Mouse (Mus musculus) megakaryocyte-erythroid progenitor cell, adult 5-6 weeks (primary cell): ENCODE measurements around the gene Tst. TPM values are rescaled to one million over a fixed set of nuclear protein-coding genes. Genes with fewer than 3 reads are reported as not detected.
A peak's percentile ranks its signal among the peaks of the same experiment; 100 is the strongest.

ENCODE experiments used
- ATAC-seq: replicated peaks from 2 replicates; pipeline ENCODE4 v1.8.0; 2016; ENCODE audit warnings: mild to moderate bottlenecking, inconsistent platforms; ENCODE audit not compliant: severe bottlenecking, poor library complexity, low FRiP score, low TSS enrichment
- total RNA-seq, 2 experiments: library from RNA; stranded (forward) in 1 of 2; stranded (reverse) in 1 of 2; fragments of 200-1000, 215-1000 nt in 1 of 2; fragments of >200 nt in 1 of 2; fragmentation: Nextera tagmentation in 1 of 2; gene quantifications; 2 replicates each; pipeline ENCODE4 v1.2.3; 2014 to 2017

Gene Tst
- total RNA-seq (2014; fragmentation: Nextera tagmentation) = 6.4 and 10.2 TPM in 2 replicates
- total RNA-seq (2017) = 0.80 and 2.1 TPM in 2 replicates

DNA sequence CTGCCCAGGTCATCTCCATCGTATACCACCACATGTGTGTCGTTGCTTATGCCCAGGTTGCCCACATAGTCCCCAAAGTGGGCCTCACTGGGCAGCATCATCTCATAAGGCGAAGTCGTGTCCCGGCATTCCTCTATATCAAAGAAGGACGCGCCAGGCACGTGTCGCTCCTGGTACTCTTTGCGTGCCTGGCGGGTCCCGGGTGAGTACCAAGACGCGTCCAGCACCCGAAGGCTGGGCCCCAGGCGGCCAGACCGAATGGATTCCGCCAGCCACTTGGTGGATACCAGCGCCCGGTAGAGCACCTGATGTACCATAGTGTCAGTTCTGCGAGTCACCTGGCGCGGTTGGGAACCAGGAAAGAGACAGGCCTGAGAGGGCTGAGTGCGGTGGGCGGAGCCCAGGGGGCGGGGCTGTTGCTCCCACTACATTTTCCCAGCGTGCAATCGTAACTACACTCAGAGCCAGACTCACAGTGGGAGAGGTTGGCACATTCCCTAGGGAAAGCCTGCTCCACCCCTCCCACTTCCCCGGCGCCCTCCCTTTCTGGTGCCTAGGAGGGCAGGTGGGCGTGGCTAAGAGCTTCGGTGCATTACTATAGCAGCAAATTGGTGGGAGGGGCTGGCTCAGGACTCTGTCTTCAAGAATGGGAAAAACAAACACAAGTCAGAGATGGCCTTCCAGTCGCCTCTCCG, at the start of gene Tst:
Gene Tst, minus strand, starts transcription at position 391 of the 695 bp plus-strand sequence.
- ATAC-seq = peak; percentile 58

DNA sequence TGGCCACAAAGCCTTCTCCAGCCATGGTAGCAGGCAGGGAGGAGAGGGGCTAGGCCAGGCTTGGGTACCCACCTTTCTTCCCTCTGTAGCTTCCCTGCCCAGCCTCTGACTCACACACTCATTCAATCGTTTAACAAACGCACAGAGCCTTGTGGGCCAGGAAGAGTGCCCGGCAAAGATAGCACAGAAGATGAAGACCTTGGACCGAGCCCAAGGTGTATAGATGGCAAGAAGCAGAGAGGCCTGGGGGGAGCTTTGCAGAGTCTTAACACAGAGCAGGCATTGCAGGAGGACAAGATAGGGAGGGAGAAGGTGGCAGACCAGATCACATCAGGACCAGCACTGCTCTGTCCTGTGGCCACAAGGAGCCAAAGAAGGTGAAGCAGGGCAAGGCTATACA, 49.5 kb upstream of the Tst start:
- peak; percentile 80 for ATAC-seq

DNA sequence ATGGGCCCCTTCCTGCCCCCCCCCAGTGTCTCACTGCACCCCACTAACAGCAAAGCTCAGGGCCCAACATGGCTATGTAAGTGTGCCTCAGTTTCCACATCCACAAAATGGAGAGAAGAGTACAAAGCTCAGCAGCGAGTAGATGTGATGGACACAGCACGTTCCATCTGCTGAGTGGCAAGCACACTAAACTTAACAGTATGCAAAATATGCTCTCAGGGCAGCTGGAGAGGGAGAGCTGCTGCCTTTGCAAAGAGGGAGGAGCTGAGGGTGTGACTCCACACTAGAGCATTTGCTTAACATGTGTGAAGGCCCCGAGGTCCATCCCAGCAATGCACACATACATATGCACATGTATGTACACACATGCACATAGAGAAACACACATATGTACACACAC, 47.2 kb upstream of the Tst start:
- no peak for ATAC-seq

DNA sequence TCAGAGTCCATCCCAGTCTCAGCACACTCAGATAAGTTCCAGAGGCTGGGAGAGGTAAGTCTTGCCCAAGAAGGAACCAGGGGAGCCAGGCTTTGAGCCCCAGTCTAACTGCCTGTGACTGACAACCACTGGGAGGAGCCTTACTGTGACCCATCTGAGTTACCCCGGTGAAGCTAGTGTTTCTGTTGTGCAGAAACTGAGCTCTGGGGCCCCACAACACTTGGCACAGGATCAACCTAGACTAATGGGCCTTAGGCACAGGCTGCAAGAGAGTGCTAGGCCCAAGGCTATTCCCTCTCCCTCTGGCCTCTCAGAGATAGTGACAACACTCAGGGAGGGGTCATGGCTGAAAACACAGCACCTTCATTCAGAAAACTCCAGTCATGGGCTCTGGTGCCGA, 45.5 kb upstream of the Tst start:
- ATAC-seq = no peak

DNA sequence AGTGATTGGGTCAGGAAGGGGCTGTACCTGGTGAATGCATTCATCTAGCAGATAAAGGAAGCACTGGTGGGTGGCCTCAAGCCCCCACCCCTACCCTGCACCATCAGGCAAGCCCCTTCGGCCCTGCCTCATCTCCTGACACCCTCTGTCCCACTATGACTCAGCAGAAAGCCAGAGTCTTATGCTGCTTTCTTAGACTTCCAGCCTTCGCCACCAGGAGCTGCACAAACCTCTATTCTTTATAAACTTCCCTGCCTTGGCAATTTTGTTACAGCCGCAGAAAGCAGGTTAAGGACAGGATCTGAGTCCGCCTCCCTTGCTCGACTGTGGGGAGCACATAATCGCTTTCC, 44.7 kb upstream of the Tst start:
- no peak for ATAC-seq

DNA sequence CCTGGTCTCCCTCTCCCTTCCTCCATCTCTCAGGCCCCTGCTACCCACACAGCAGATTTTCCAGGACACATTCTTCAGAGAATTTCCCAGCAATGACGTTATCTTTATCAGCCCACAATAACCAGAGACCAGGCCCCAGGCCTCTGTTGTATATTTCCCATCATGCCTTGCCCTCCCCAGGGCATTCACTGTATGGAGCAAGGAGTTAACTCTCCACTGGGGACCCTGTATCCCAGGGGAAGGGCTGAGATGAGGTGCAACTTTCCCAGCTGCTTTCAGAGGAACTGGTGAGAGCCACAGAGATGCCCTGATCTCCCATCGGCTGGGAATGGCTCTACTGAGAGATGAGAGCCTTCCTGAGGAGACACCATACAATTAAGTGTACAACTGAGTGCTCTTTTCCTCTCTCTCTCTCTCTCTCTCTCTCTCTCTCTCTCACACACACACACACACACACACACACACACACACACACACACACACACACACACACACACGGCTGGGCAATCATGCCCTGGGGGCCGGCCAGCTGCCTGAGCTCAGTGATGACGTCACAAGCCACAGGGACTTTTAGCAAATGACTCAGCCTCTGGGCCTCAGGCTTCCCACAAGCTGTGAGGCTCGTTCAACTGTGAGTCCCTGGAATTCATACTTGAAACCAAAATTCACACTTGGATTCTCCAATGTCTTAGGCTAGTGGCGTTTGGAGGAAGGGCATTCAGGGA, 44.1 kb upstream of the Tst start:
- no peak for ATAC-seq

DNA sequence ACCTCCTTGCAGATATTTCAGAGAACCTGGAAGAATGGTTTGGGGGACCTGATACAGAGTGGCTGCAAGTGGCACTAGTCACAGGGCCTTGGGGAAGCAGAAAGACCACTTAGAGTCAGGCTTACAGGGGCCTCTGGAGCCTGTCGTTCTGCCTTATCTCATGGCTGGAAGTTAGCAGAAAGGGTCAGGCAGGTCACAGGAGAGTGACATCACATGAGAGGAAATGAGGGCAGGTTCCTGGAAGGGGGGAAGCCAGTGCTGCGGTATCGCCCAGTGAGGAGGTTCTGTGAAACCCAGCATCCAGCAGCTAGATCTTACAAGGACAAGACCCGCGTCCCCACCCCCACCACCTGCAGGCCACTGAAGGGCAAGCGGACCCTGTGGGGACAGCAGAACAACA, 43.4 kb upstream of the Tst start:
- ATAC-seq = no peak

DNA sequence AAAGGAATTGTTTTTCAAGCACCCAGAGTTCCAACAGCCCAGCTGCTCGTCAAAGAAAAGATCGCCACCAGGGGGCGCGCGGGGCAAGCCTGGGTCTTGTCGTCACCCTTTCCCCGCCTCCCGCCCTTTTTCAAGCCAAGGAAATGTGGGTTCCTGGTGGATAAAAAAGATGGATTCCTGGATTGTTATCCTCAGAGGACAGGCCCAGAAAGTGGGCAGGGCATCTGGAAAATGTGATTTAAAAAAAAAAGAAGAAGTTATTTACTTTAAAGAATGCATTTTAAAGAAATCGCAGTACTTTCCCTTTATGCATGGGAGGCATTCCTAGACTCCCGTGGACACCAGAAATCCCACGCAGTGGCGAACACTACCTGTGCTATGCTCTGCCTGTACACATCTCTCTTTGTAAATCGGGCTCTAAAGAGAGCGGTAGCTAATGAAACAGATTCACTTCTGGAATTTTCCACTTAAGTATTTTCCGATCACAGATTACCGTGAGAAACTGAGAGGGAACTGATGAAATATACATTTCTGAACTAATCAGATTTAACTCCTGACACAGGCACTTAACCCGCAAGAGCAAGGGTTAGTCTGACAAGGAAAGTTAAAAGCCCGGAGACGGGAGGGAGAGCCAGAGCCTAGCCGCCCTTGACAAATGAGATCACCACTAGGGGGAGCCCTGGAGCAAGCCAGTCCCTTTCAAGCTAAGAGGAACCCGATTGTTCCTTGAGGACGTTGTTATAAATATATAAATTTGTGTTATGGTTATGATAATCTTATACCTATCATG, 42.2 kb upstream of the Tst start:
- peak; percentile 64 for ATAC-seq

DNA sequence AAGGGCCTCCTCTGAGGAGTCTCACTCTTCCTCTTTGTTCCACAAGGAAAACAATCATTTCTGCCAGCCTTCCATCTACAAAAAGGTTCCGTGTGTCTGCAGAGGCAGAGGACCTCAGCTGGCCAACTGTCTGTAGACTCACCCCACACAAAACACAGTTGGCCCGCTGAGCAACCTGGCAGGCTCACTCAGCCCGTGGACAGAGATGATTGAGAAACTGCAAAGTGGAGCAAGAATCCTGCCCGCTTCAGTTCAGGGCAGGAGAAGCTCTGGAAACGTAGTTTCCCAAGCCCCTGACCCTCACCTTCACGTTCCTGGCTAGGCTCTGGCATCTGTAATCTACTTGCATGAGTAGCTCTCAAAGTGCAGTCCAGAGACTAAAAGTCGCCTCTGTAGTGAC, 41.4 kb upstream of the Tst start:
- ATAC-seq = no peak

DNA sequence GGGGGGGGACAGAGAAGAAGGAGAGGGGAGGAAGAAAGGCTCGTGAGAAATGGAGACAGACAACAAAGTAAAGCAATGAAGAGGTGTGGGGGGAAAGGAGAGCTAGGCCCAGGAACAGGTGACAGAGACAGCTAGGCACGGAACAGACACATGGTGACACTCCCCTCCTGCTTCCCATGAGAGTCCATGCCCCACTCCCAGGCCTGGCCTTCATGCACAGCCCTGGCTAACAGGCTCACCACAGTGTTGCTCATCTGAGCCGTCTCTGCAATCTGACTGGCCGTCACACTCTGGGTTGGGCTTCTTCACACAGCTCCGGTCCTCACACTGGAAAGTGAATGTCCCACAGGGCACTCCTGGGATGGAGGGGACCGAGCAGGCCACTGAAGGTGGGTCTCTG, 38.1 kb upstream of the Tst start:
- ATAC-seq = no peak

DNA sequence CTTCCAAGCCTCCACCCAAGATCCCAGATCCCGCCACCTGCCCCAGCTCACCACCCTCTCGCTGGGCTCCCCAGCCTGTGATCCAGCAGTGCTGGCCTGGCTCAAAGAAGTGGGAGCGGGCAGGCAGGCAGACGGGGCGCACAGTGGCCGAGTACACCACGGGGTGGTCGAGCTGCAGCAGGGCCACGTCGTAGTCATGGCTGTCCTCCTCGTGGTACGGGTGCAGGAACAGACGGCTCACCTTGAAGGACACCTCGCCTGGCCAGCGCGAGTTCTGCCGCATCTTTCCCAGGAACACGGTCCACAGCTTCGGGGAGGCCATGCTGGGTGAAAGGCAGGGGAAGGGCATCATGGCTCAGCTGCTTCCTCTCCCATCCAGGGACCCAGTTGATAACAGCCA, 36.5 kb upstream of the Tst start:
- no peak for ATAC-seq

DNA sequence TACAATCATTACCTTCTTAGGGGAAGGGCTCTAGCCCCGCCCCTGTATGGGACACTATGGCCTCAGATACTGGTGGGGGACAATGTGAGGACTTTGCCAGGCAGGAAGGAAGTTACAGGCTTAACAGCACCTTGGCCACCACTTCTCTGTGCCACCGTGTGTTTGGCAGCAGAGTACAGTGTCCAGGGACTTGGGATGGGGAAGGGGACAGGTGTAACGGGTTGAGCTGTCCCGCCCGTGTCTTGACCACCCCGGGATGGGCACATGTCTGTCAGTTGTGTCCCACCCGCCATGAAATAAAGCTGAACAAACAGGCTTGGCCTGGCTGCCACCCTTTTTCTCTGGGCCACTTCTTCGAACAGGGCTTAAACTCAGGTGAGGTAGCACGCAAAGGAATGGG, 33.3 kb upstream of the Tst start:
- no peak for ATAC-seq

DNA sequence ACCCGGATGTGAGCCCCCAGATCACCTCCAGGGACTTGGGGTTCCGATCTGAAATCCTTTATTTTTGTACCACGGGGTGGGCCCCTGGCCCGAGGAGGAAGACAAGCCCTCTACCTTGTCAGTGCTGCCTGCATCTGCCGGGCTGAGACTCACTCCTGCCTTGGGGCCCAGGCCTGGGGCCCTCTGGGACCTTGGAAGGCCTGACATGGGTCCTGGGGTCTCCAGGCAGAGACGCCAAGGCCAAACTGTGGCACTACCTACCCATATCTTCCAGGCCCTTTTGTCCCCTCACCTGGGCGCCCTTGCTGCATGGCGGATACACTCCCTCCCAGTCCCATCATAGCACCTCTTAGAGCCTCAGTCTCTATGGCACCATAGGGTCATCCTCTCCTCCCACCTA, 32.8 kb upstream of the Tst start:
- ATAC-seq = no peak

DNA sequence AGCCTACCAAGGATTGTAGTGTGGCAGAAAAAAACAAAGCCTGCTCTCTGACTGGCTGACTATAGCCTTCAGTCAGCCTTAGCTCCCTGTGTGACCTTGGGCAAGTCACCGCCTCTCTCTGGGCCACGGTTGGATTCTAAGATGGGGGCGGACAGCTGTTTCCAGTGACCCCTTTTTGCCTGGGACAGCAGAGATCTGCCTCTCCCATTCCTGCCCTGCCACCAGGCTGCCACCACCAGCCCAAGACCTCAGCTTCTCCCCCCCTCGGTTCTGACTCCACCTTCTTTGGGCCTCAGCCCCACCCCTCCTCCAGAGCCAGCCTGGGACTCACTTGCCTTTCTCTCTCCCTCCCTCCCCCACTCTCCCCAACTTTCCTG, 32.3 kb upstream of the Tst start:
- ATAC-seq = no peak

DNA sequence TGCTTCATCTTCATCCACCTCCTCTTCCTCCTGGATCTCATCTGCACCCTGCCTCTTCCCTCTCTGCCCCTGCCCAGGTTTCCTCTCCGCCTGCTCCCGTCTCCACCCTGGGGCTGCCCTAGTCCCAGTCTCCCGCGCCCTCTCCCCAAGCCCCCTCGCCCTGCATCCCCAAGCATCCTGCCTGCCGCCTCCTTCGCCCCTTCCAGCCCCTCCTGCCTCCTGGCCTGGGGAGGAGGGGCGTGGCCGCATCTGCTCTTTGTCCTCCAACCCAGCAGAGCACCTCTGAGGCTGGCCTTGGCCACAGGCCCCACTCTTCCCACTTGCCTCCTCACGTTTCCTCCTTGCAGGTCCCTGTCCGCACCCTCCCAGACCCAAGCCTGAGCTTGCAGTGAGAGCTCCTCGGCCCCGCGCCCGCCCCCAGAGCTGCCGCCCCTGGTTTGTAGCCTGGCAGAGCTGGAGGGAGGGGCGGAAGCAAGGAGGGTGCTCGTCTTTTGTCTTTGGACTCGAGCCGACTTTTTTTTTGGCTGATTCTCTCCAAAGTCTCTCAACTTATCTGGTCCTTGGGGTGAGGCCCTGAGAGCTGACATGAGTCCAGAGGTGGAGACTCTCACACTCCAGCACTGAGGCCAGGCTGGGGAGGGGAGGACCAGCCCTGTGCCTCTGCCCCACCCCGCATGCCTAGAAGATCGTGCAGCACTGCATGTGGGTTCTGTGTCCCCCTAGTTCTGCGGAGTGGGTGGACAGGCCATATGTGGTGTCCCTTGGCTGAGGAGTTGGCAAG, 31.7 kb upstream of the Tst start:
- peak; percentile 28; the same call in 1 of the 2 replicates for ATAC-seq

DNA sequence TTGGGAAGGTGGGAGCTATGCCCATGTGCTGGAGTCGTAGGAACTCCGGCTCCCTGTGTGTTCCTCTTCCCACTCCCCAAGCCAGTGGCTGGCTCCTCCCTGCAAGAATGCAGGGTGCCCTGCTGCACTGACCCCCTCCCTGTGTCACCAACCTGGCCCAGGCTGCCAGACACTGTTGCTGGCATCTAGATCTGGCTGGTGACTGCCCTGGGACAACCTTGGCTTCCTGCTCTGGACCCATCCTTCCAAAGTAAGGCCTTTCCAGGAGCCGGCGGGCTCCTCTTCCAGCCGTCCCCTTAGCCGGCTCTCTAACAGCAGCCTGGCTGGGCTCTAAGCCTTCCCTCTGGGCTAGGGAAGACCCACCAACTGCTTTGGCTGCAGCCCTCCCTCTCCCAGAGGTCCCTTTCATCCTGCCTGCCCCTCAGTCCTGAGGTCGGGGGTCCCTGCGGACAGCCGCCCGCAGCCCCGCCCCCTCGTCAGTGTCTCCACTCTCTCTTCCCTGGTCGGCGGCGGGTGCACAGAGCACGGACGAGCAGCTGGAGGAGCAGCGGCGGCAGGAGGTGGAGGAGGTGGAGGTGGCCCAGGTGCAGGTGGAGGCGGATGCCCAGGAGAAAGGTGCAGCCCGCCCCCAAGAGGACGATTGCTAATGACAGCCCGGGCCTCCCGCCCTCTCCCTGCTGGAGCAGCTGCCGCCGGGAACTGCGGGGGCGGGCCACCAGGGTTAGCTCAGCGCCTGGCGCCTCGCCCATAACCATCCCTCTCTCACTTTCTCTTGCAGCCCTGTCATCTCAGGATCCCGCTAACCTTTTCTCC, 30.9 kb upstream of the Tst start:
- ATAC-seq = no peak

DNA sequence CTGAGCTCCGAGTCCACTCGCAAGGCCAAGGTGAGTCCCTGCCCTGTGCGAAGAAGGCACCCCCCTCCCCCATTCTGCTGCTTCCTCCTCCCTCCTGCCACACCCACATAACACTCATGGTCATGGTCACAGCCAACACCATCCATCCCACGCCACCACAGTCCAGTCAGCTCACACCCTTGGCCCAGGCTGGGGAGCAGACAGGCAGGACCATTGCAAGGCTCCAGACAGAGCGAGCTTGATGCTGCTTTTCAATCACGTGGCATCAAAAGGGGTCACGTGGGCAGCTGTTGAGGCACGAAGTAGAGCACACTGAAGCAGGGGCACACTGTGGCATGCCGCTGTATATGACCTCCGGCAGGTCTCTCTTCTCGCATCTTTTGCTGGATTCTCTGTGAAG, 30.0 kb upstream of the Tst start:
- no peak for ATAC-seq

DNA sequence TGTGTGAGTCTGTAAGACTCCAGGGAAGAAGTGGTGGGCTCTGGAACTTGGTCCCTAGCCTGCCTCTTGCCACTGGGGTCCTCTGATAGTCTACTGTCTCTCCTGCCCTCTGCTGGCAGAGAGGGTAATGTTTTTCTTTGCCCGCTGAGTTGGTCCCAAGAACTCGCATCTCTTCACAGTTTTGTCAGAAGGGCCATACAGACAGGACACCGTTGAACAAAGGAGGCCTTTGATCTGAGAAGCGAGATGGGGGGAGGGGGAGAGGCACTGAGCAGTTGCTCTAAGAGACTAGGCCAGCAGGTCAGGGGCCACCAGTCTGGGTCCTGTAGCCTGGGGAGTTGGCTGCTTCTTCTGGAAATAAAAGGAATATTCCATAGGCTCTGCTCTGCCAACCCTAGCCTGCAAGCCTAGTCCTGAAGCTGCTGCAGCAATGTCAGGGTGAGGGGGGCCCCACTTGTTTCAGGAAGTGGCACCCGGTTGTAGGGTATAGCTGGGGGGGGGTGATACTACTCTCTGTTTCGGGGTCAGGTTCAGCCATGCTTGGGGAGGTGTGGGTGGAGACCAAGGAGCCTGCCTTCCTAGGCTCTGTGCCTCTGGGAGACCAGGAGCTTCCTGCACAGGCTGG, 29.3 kb upstream of the Tst start:
- no peak for ATAC-seq
